Mouse (Mus musculus) kidney, postnatal 25 days (tissue): ENCODE results near the gene Lrfn3.

Experiments used
- DNase-seq, 2 experiments: peaks; one replicate each; pipeline ENCODE4 v3.0.0; 2021; ENCODE audit warnings: mixed read lengths in 2 of 2

Lrfn3 gene

GRCm38 (mm10) chr7:30339432-30340109, 23.0 kb downstream of the Lrfn3 start:
- DNase-seq = no peak

- DNase-seq = peak; percentile 87 to 93
These were observed 26.2 kb downstream of the Lrfn3 start for GRCm38 (mm10) chr7:30336384-30336783.

- no peak for DNase-seq
These were observed 26.9 kb downstream of the Lrfn3 start for GRCm38 (mm10) chr7:30335688-30336087.

- DNase-seq = no peak
These were observed 28.0 kb downstream of the Lrfn3 start for GRCm38 (mm10) chr7:30334563-30334962.

- peak; percentile 93 to 94 for DNase-seq
These were observed 29.1 kb downstream of the Lrfn3 start for GRCm38 (mm10) chr7:30333436-30333835.

GRCm38 (mm10) chr7:30332622-30333259, 29.8 kb downstream of the Lrfn3 start:
- no peak for DNase-seq

- DNase-seq = peak; percentile 87 to 88
These were observed 30.7 kb downstream of the Lrfn3 start for GRCm38 (mm10) chr7:30331887-30332286.

GRCm38 (mm10) chr7:30328379-30328778, 34.2 kb downstream of the Lrfn3 start:
- DNase-seq = no peak

- DNase-seq = peak; percentile 68 to 84
These were observed 35.4 kb downstream of the Lrfn3 start for GRCm38 (mm10) chr7:30327140-30327539.

GRCm38 (mm10) chr7:30326427-30326826, 36.1 kb downstream of the Lrfn3 start:
- no peak for DNase-seq

- peak in 1 of 2 experiments; percentile 73 for DNase-seq
These were observed 37.2 kb downstream of the Lrfn3 start for GRCm38 (mm10) chr7:30325364-30325763.

GRCm38 (mm10) chr7:30324300-30324944, 38.1 kb downstream of the Lrfn3 start:
- DNase-seq = no peak

- DNase-seq = no peak
These were observed 38.8 kb downstream of the Lrfn3 start, which contains the start of gene Sdhaf1 for GRCm38 (mm10) chr7:30323795-30324194. Gene Sdhaf1, minus strand, starts transcription at chr7:30323895.

- no peak for DNase-seq
These were observed 39.7 kb downstream of the Lrfn3 start for GRCm38 (mm10) chr7:30322865-30323264.

GRCm38 (mm10) chr7:30322285-30322667, 40.3 kb downstream of the Lrfn3 start:
- DNase-seq = peak; percentile 98 to 100

- peak; percentile 88 to 95 for DNase-seq
These were observed 40.9 kb downstream of the Lrfn3 start, which contains the start of gene E130208F15Rik for GRCm38 (mm10) chr7:30321539-30322284. Gene E130208F15Rik, plus strand, starts transcription at chr7:30321740.

GRCm38 (mm10) chr7:30320946-30321345, 41.6 kb downstream of the Lrfn3 start:
- DNase-seq = no peak

GRCm38 (mm10) chr7:30318142-30318541, 44.4 kb downstream of the Lrfn3 start:
- DNase-seq = peak; percentile 52 to 83

- DNase-seq = no peak
These were observed 46.7 kb downstream of the Lrfn3 start for GRCm38 (mm10) chr7:30315559-30316529.

- DNase-seq = peak; percentile 52 to 72
These were observed 47.8 kb downstream of the Lrfn3 start, which contains the start of gene Syne4 for GRCm38 (mm10) chr7:30314721-30315155. Gene Syne4, plus strand, starts transcription at chr7:30314807.

- DNase-seq = peak; percentile 75 to 91
These were observed 48.8 kb downstream of the Lrfn3 start for GRCm38 (mm10) chr7:30313666-30314320.
